Mouse (Mus musculus): ENCODE measurements around the gene Pkm. TPM values are rescaled to one million over a fixed set of nuclear protein-coding genes. Genes with fewer than 3 reads are reported as not detected.

The Pkm gene
- polyA plus RNA-seq, 1 experiment from 2014 or later = 1,230 TPM

DNA sequence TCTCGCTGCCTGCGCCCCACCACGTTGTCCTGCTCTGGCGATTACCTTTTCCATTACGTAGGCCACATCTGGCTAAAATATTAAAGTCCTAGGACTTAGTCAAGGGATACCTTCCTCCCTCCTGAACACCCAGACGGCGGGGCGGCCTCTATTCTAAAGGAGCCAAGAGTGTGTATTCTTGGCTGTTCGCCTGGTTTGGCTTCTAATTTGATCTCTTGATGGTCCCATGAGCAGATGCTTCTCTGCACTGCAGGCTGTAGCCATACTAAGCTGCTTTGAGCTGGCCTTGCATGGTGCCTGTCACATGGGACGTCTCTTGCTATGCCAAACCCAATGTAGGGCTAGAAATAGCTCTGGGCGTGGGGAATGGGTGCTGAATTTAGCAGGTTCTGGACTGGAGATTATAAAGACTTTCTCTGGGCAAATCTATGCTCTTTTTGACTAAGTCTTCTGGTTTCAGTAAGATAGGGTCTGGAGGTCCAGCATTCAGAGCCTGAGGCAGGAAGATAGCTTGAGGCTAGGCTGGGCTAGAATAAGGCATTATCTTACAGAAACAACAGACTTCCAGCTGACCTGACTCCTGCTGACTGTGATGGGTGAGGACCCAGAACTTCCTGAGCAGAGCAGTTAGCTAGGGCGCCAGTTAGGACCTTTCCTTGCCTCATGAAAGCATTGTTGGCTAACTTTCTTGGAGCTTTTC lies 16.2 kb downstream of the Pkm start:
- Histone ChIP-seq H3K4me2 (replicated peaks; ENCODE audit: low read depth, low read length) (no peak overlapping the region), H3K9me3 (ENCODE audit: control insufficient read depth, low read length) (no peaks in the 10 kb centered on the region), H3K4me1 (ENCODE audit: control insufficient read depth, insufficient read depth, low read length) (no peaks in the 10 kb centered on the region), H3K4me3 (ENCODE audit: low read length) (no peak overlapping the region), H3K27ac (ENCODE audit: low read depth, low read length) (no peak overlapping the region), H3K36me3 (ENCODE audit: control insufficient read depth, insufficient read depth, low read length) (peaks cover 96% of the 10 kb centered on the region), H3K9ac (ENCODE audit: low read depth, low read length) (no peak overlapping the region), H3K27me3 (ENCODE audit: control insufficient read depth, insufficient read depth, low read length) (no peaks in the 10 kb centered on the region)
- 90% methylated on average over 12 of the region's 12 CpGs for WGBS
- ATAC-seq (ENCODE audit: low FRiP score, low TSS enrichment) = no peak

DNA sequence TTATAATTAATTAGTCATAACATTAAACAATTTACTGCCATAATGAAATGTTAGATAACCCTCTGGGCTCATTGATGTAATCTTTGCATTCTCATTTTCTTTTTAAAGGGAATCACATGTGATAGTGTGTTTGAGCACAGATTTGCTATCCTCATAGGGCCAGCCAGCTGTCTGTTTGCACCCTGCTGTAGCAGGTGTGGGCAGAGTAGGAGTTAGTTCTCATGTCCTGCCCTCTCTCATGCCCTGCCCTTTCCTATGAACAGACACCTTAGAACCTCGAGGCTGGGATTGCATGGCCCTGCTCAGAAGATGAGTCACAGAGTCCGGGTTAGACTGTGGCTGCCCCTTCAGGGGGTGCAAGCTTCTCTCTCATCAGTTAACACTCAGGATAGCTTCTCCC lies 17.3 kb downstream of the Pkm start:
- Histone ChIP-seq H3K4me3 (ENCODE audit: low read length) (no peak overlapping the region), H3K27me3 (ENCODE audit: control insufficient read depth, insufficient read depth, low read length) (no peaks in the 10 kb centered on the region), H3K27ac (ENCODE audit: low read depth, low read length) (no peak overlapping the region), H3K9ac (ENCODE audit: low read depth, low read length) (no peak overlapping the region), H3K4me1 (ENCODE audit: control insufficient read depth, insufficient read depth, low read length) (no peaks in the 10 kb centered on the region), H3K36me3 (ENCODE audit: control insufficient read depth, insufficient read depth, low read length) (peaks cover 96% of the 10 kb centered on the region), H3K9me3 (ENCODE audit: control insufficient read depth, low read length) (no peaks in the 10 kb centered on the region), H3K4me2 (replicated peaks; ENCODE audit: low read depth, low read length) (no peak overlapping the region)
- no peak for ATAC-seq (ENCODE audit: low FRiP score, low TSS enrichment)
- 48% methylated on average over 2 of the region's 2 CpGs for WGBS

DNA sequence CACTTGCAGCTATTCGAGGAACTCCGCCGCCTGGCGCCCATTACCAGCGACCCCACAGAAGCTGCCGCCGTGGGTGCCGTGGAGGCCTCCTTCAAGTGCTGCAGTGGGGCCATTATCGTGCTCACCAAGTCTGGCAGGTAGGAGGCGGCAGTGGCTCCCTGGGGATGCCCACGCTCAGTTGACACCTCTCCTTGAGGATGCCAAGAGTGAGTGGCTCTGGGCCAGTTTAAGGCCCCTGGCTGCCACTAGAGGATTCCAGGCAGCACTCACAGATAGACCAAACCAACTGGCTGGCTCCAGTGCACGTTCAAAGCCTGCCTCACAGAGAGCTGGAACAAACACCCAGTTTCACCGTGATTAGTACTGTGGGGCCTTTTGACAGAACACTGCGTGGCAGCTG lies 19.4 kb downstream of the Pkm start:
- no peak overlapping the region for H3K9ac ChIP-seq (ENCODE audit: low read depth, low read length)
- H3K4me3 ChIP-seq (ENCODE audit: low read length) = no peak overlapping the region
- H3K36me3 ChIP-seq (ENCODE audit: control insufficient read depth, insufficient read depth, low read length) = peaks cover 87% of the 10 kb centered on the region
- H3K4me2 ChIP-seq (replicated peaks; ENCODE audit: low read depth, low read length) = no peak overlapping the region
- H3K27ac ChIP-seq (ENCODE audit: low read depth, low read length) = no peak overlapping the region
- WGBS = 90% methylated on average over 14 of the region's 14 CpGs
- H3K9me3 ChIP-seq (ENCODE audit: control insufficient read depth, low read length) = no peaks in the 10 kb centered on the region
- ATAC-seq (ENCODE audit: low FRiP score, low TSS enrichment) = no peak
- no peaks in the 10 kb centered on the region for H3K4me1 ChIP-seq (ENCODE audit: control insufficient read depth, insufficient read depth, low read length)
- no peaks in the 10 kb centered on the region for H3K27me3 ChIP-seq (ENCODE audit: control insufficient read depth, insufficient read depth, low read length)

DNA sequence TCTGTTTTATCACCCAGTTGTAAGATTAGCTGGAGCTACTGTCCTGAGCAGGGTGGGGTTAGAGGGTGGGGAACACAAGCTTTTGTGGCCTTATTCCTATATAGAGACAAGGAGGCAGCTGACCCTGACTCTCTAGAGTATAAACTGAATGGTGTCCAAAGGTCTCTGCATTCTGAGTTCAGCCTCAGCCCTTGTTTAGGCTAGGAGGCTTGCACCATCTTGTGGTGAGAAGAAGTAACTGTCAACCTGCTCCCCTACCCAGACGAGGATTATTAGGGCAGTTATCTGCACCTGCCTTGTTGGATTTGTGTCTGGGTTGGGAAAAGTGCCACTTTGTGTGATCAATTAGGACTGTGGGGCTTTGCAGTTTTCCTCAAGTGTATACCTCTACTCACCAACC lies 22.1 kb downstream of the Pkm start:
- H3K4me3 ChIP-seq (ENCODE audit: low read length) = no peak overlapping the region
- WGBS = 21% methylated on average over 1 of the region's 1 CpGs
- H3K4me1 ChIP-seq (ENCODE audit: control insufficient read depth, insufficient read depth, low read length) = no peaks in the 10 kb centered on the region
- no peaks in the 10 kb centered on the region for H3K27me3 ChIP-seq (ENCODE audit: control insufficient read depth, insufficient read depth, low read length)
- H3K36me3 ChIP-seq (ENCODE audit: control insufficient read depth, insufficient read depth, low read length) = peaks cover 60% of the 10 kb centered on the region
- H3K9me3 ChIP-seq (ENCODE audit: control insufficient read depth, low read length) = no peaks in the 10 kb centered on the region
- no peak overlapping the region for H3K9ac ChIP-seq (ENCODE audit: low read depth, low read length)
- H3K27ac ChIP-seq (ENCODE audit: low read depth, low read length) = no peak overlapping the region
- no peak for ATAC-seq (ENCODE audit: low FRiP score, low TSS enrichment)
- H3K4me2 ChIP-seq (replicated peaks; ENCODE audit: low read depth, low read length) = no peak overlapping the region

DNA sequence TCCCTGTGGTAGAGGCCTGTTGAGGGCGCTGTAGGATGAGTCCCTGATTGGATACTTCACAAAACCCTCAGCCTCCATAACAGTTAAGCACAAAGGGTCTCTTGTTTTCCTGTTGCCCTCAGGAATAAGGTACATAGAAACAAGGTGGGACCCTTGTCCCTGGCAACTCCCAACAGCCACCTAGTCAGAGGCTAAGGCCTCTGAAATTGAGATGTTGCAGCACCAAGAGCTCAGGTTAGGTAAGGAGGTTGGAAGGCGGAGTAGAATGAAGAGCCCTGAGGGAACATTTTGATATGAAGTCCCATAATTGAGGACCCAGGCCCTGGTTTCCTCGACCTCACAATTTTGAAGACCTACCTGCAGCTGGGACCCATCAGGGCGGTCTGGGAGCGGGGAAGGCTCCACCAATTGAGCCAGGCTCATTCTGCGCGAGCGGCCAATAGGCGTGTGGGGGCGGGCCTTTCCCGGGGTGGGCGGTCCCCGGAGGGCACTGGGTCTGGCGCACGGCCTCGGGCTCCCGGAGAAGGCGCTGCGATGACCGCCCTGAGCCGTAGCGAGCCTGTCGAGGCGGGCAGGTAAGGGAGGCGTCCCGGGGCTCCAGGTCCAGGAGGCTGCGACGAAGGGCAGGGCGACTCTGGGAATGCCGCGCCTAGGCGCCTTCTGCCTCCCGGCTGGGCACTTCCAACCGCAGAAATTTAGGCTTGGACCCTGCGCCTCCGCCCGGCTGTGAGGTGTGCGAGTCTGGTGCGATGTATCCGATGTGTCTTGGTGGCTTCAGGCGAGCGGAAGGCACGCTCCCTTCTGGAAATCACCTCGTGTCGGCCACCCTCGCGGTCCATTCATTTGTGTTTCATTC lies 23.7 kb downstream of the Pkm start, which contains the start of gene Gramd2:
Gene Gramd2 (plus strand): TSS at position 467 of the 856 bp plus-strand sequence.
- under 1% methylated on average over 46 of the region's 47 CpGs for WGBS
- Histone ChIP-seq H3K36me3 (ENCODE audit: control insufficient read depth, insufficient read depth, low read length) (peaks cover 44% of the 10 kb centered on the region), H3K4me1 (ENCODE audit: control insufficient read depth, insufficient read depth, low read length) (no peaks in the 10 kb centered on the region), H3K9me3 (ENCODE audit: control insufficient read depth, low read length) (no peaks in the 10 kb centered on the region), H3K4me3 (ENCODE audit: low read length) (peak within 1 kb of the TSS; percentile 36), H3K4me2 (replicated peaks; ENCODE audit: low read depth, low read length) (peak within 1 kb of the TSS; percentile 77), H3K27me3 (ENCODE audit: control insufficient read depth, insufficient read depth, low read length) (no peaks in the 10 kb centered on the region), H3K9ac (ENCODE audit: low read depth, low read length) (peak within 1 kb of the TSS; percentile 25), H3K27ac (ENCODE audit: low read depth, low read length) (no peak within 1 kb of the TSS)
- ATAC-seq (ENCODE audit: low FRiP score, low TSS enrichment) = peak; percentile 97

DNA sequence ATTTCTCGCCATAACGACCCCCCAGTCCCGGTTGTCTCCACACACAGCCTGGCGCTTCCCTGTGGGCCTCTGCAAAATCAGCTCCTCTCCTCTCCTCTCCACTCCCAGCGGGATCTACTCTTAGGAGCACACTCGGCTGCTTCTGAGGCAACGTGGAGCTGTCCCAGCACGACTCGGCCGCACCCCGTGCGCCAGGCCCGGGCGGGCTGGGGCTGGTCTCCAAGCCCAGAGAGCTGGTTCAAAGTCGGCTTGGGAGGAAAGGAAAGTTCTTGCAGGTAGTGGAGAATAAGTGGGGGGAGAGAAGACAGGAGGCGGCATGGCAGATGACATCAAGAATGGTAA lies 24.3 kb downstream of the Pkm start:
- Histone ChIP-seq H3K9ac (ENCODE audit: low read depth, low read length) (peak overlapping the region; percentile 25), H3K36me3 (ENCODE audit: control insufficient read depth, insufficient read depth, low read length) (peaks cover 38% of the 10 kb centered on the region), H3K27me3 (ENCODE audit: control insufficient read depth, insufficient read depth, low read length) (no peaks in the 10 kb centered on the region), H3K4me1 (ENCODE audit: control insufficient read depth, insufficient read depth, low read length) (no peaks in the 10 kb centered on the region), H3K27ac (ENCODE audit: low read depth, low read length) (no peak overlapping the region), H3K4me3 (ENCODE audit: low read length) (peak overlapping the region; percentile 36), H3K9me3 (ENCODE audit: control insufficient read depth, low read length) (no peaks in the 10 kb centered on the region), H3K4me2 (replicated peaks; ENCODE audit: low read depth, low read length) (peak overlapping the region; percentile 77)
- peak; percentile 45 for ATAC-seq (ENCODE audit: low FRiP score, low TSS enrichment)
- 8% methylated on average over 16 of the region's 16 CpGs for WGBS

DNA sequence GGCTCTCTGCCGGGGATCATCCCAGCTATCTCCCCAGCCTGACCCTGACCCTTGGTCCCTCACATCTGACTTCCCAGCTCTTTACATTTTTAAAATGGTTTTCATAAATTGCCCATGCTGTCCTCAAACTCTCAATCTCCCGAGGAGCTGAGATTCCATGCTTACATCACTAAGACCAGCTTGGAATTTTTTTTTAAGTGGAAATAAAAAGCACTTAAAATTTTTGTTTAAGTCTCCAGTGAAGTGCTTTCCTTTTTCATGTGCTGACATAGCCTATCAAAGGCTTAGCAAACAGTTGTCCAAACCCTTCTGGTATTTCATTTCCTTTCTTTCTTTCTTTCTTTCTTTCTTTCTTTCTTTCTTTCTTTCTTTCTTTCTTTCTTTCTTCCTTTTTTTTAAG lies 27.9 kb downstream of the Pkm start:
- ATAC-seq (ENCODE audit: low FRiP score, low TSS enrichment) = no peak
- peaks cover 6% of the 10 kb centered on the region; the same call in 1 of the 2 replicates for H3K36me3 ChIP-seq (ENCODE audit: control insufficient read depth, insufficient read depth, low read length)

DNA sequence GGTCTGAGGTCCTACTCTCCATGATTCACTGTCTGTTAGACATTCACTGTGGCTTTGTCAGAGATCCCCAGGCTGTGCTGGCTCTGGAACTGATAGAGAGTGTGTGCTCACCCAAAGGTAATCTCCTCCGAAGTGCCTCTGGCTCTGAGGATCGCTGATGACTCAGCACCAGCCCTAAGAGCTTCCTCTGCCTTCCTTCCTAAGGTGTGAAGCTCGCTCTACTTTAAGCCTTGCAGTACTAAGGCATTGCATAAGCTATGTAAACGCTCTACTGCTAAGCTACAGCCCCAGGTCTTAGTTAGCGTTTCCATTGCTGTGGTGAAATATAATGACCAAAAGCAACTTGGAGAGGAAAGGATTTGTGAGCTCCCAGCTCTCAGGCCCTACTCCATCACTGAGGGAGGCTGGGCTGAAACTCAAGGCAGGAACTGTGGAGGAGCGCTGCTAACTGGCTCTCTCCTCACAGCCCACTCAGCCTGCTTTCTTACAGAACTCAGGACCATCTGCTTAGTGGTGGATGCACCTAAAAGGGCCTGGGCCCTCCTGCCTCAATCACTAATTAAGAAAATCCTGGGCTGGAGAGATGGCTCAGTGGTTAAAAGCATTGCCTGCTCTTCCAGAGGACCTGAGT lies 31.4 kb downstream of the Pkm start:
- H3K36me3 ChIP-seq (ENCODE audit: control insufficient read depth, insufficient read depth, low read length) = no peaks in the 10 kb centered on the region
- H3K9me3 ChIP-seq (ENCODE audit: control insufficient read depth, low read length) = no peaks in the 10 kb centered on the region
- ATAC-seq (ENCODE audit: low FRiP score, low TSS enrichment) = no peak
- no peaks in the 10 kb centered on the region for H3K27me3 ChIP-seq (ENCODE audit: control insufficient read depth, insufficient read depth, low read length)
- H3K9ac ChIP-seq (ENCODE audit: low read depth, low read length) = no peak overlapping the region
- no peak overlapping the region for H3K4me2 ChIP-seq (replicated peaks; ENCODE audit: low read depth, low read length)
- peaks cover 6% of the 10 kb centered on the region; the same call in 1 of the 2 replicates for H3K4me1 ChIP-seq (ENCODE audit: control insufficient read depth, insufficient read depth, low read length)
- H3K27ac ChIP-seq (ENCODE audit: low read depth, low read length) = no peak overlapping the region
- no peak overlapping the region for H3K4me3 ChIP-seq (ENCODE audit: low read length)
- WGBS = 38% methylated on average over 6 of the region's 6 CpGs

More for the DNA sequence above, 27.9 kb downstream of the Pkm start:
- Histone ChIP-seq H3K9me3 (ENCODE audit: control insufficient read depth, low read length) (no peaks in the 10 kb centered on the region), H3K9ac (ENCODE audit: low read depth, low read length) (no peak overlapping the region), H3K4me3 (ENCODE audit: low read length) (no peak overlapping the region), H3K27ac (ENCODE audit: low read depth, low read length) (no peak overlapping the region), H3K4me2 (replicated peaks; ENCODE audit: low read depth, low read length) (no peak overlapping the region), H3K4me1 (ENCODE audit: control insufficient read depth, insufficient read depth, low read length) (no peaks in the 10 kb centered on the region), H3K27me3 (ENCODE audit: control insufficient read depth, insufficient read depth, low read length) (no peaks in the 10 kb centered on the region)
- 72% methylated on average over 2 of the region's 2 CpGs for WGBS
